Mouse (Mus musculus) megakaryocyte, embryonic 14.5 days (primary cell): Measurements from ENCODE around the gene Rapgef5.

Experiments used
- FLI1 ChIP-seq: IDR thresholded peaks from 2 replicates; pipeline ENCODE4 v1.6.1; 2012; ENCODE audit warnings: low read length, inconsistent platforms, mixed read lengths
- GATA1 ChIP-seq: IDR thresholded peaks from 3 replicates; pipeline ENCODE4 v1.6.1; 2012; ENCODE audit warnings: mixed read lengths, low read length, inconsistent platforms, borderline replicate concordance

GRCm38 (mm10) chr12:117527889-117528288 is 11.6 kb downstream of the Rapgef5 start:
- TF ChIP-seq GATA1 (no peak), FLI1 (no peak)
